Comparison of ENCODE assay signal across 10 mouse cellular contexts in genomic region chr5:128491155-128491554, GRCm38 (mm10). TPM values are rescaled to one million over a fixed set of nuclear protein-coding genes. Genes with fewer than 3 reads are reported as not detected.
DNase-seq lines count a peak whose midpoint lies in the region; ATAC-seq and TF ChIP-seq lines count a peak whose summit lies in the region.
"Had no signal": no experiment of that assay in that cellular context is flagged by ENCODE, and none has a peak within 500 bp of the region (broad histone marks: within the 10 kb centered on the region; RNA-seq: fewer than 3 reads in every experiment).

No protein-coding gene starts in this region.

- no peaks in the 10 kb centered on the region for H3K36me3 ChIP-seq in forebrain, postnatal 0 days (ENCODE audit: insufficient read depth)
- no peaks in the 10 kb centered on the region for H3K36me3 ChIP-seq in forebrain, embryonic 13.5 days (ENCODE audit: poor library complexity, severe bottlenecking)
- H3K36me3 ChIP-seq in liver, postnatal 0 days (replicated peaks; ENCODE audit: insufficient read depth, low read length), result no peaks in the 10 kb centered on the region
- H3K36me3 ChIP-seq in liver, embryonic 11.5 days (ENCODE audit: control insufficient read depth, insufficient read depth, low read length), result no peaks in the 10 kb centered on the region
- no peaks in the 10 kb centered on the region for H3K36me3 ChIP-seq in limb, embryonic 10.5 days

- H3K9me3 ChIP-seq in forebrain, postnatal 0 days (ENCODE audit: low read length), result no peaks in the 10 kb centered on the region
- no peaks in the 10 kb centered on the region for H3K9me3 ChIP-seq in forebrain, embryonic 13.5 days (replicated peaks)
- H3K9me3 ChIP-seq in liver, postnatal 0 days (ENCODE audit: low read length), result peaks cover 6% of the 10 kb centered on the region; the same call in 1 of the 2 replicates
- H3K9me3 ChIP-seq in liver, embryonic 11.5 days (ENCODE audit: control insufficient read depth, low read length), result no peaks in the 10 kb centered on the region
- no peaks in the 10 kb centered on the region for H3K9me3 ChIP-seq in limb, embryonic 10.5 days (replicated peaks)

- intact Hi-C loops in heart, postnatal 10 days (cut with DNase I), result no loop called here

- H3K27ac ChIP-seq in forebrain, postnatal 0 days (ENCODE audit: low read depth, low read length), result no peak overlapping the region
- H3K27ac ChIP-seq in forebrain, embryonic 13.5 days, result no peak overlapping the region
- H3K27ac ChIP-seq in liver, postnatal 0 days (ENCODE audit: low read depth), result no peak overlapping the region
- H3K27ac ChIP-seq in liver, embryonic 11.5 days (ENCODE audit: low read depth, low read length), result no peak overlapping the region
- no peak overlapping the region for H3K27ac ChIP-seq in limb, embryonic 10.5 days

- TF ChIP-seq EP300 in liver, postnatal 0 days (IDR thresholded peaks at IDR 0.05; ENCODE audit: low read depth), result no peak

- 35% methylated on average over 9 of the region's 9 CpGs for whole genome bisulfite sequencing in forebrain, postnatal 0 days
- 31% methylated on average over 9 of the region's 9 CpGs for WGBS in forebrain, embryonic 13.5 days
- WGBS in liver, postnatal 0 days (ENCODE audit: insufficient replicate concordance), result 34% methylated on average over 9 of the region's 9 CpGs
- 26% methylated on average over 9 of the region's 9 CpGs for WGBS in liver, embryonic 11.5 days
- 31% methylated on average over 9 of the region's 9 CpGs for WGBS in limb, embryonic 10.5 days

- no peak overlapping the region for H3K9ac ChIP-seq in forebrain, postnatal 0 days
- H3K9ac ChIP-seq in forebrain, embryonic 13.5 days, result no peak overlapping the region
- no peak overlapping the region for H3K9ac ChIP-seq in liver, postnatal 0 days (replicated peaks)
- H3K9ac ChIP-seq in liver, embryonic 11.5 days (ENCODE audit: low read depth, low read length), result no peak overlapping the region

- peak; percentile 56 for TF ChIP-seq CTCF in forebrain, postnatal 0 days (IDR thresholded peaks at IDR 0.05; ENCODE audit: low read depth)
- peak; percentile 46 for TF ChIP-seq CTCF in liver, postnatal 0 days (IDR thresholded peaks at IDR 0.05; ENCODE audit: low read depth)

- no peak for DNase-seq in forebrain, postnatal 0 days
- DNase-seq in liver, postnatal 0 days, result no peak
- no peak for DNase-seq in liver, embryonic 11.5 days (ENCODE audit: low spot score)
- DNase-seq in R1 (ENCODE audit: low read depth, low spot score), result peak; percentile 75
- DNase-seq in limb, embryonic 10.5 days (ENCODE audit: low spot score), result peak; percentile 57
- DNase-seq in heart, postnatal 10 days, result no peak
- DNase-seq in spleen, postnatal 4 days (ENCODE audit: low spot score in 2 of 2), result no peak
- DNase-seq: gastrocnemius, postnatal 25 days had no signal

- H3K27me3 ChIP-seq in forebrain, postnatal 0 days (ENCODE audit: insufficient read depth, low read length), result no peaks in the 10 kb centered on the region
- no peaks in the 10 kb centered on the region for H3K27me3 ChIP-seq in forebrain, embryonic 13.5 days
- no peaks in the 10 kb centered on the region for H3K27me3 ChIP-seq in liver, postnatal 0 days (ENCODE audit: insufficient read depth, low read length)
- H3K27me3 ChIP-seq in liver, embryonic 11.5 days (replicated peaks; ENCODE audit: control insufficient read depth, insufficient read depth, low read length), result no peaks in the 10 kb centered on the region
- no peaks in the 10 kb centered on the region for H3K27me3 ChIP-seq in limb, embryonic 10.5 days (ENCODE audit: low read depth, poor library complexity, severe bottlenecking)
- H3K27me3 ChIP-seq: CH12.LX had no signal

- H3K4me2 ChIP-seq in forebrain, postnatal 0 days (ENCODE audit: low read depth), result no peak overlapping the region
- no peak overlapping the region for H3K4me2 ChIP-seq in forebrain, embryonic 13.5 days
- H3K4me2 ChIP-seq in liver, postnatal 0 days (ENCODE audit: low read depth, low read length), result no peak overlapping the region
- H3K4me2 ChIP-seq in liver, embryonic 11.5 days, result no peak overlapping the region

- H3K4me3 ChIP-seq in forebrain, postnatal 0 days (ENCODE audit: low read depth, low read length), result no peak overlapping the region
- H3K4me3 ChIP-seq in forebrain, embryonic 13.5 days, result no peak overlapping the region
- H3K4me3 ChIP-seq in liver, postnatal 0 days (ENCODE audit: low read depth, low read length), result no peak overlapping the region
- no peak overlapping the region for H3K4me3 ChIP-seq in liver, embryonic 11.5 days (ENCODE audit: low read depth, low read length)
- no peak overlapping the region for H3K4me3 ChIP-seq in limb, embryonic 10.5 days

- ATAC-seq in forebrain, postnatal 0 days, result no peak
- no peak for ATAC-seq in forebrain, embryonic 13.5 days
- ATAC-seq in liver, postnatal 0 days, result no peak
- no peak for ATAC-seq in liver, embryonic 11.5 days (replicated peaks; ENCODE audit: low FRiP score)

- no peaks in the 10 kb centered on the region for H3K4me1 ChIP-seq in forebrain, postnatal 0 days (ENCODE audit: insufficient read depth)
- H3K4me1 ChIP-seq in forebrain, embryonic 13.5 days, result no peaks in the 10 kb centered on the region
- H3K4me1 ChIP-seq in liver, postnatal 0 days (ENCODE audit: insufficient read depth), result no peaks in the 10 kb centered on the region
- H3K4me1 ChIP-seq in liver, embryonic 11.5 days (replicated peaks; ENCODE audit: control insufficient read depth, insufficient read depth, low read length), result no peaks in the 10 kb centered on the region
- no peaks in the 10 kb centered on the region for H3K4me1 ChIP-seq in limb, embryonic 10.5 days

RNA-seq across cellular contexts. Expression of gene Tmem132d, which starts 58.3 kb away (rescaled TPM):
- 8.8 and 13.0 TPM in 2 replicates for total RNA-seq in forebrain, postnatal 0 days (2014; rRNA removed)
- polyA plus RNA-seq in forebrain, postnatal 0 days (2015; fragmentation: Nextera tagmentation; extraction: Ambion mirVana), result 2.0 and 2.3 TPM in 2 replicates
- polyA plus RNA-seq in forebrain, embryonic 13.5 days (2015; fragmentation: Nextera tagmentation; extraction: Ambion mirVana), result 0.57 TPM in 2 replicates
- polyA plus RNA-seq in liver, postnatal 0 days (2015; fragmentation: Nextera tagmentation; extraction: Ambion mirVana), result not detected in 2 replicates
- polyA plus RNA-seq in liver, embryonic 11.5 days (2014; fragmentation: Nextera tagmentation; extraction: Ambion mirVana), result 0.09 TPM in 1 of 2 replicates, not detected in the other
- polyA plus RNA-seq in limb, embryonic 10.5 days (2016; fragmentation: Nextera tagmentation; extraction: Ambion mirVana), result 0.79 and 1.2 TPM in 2 replicates
- total RNA-seq in heart, postnatal 10 days (2021), result under 1 TPM; 0.05 to 0.07 TPM
- total RNA-seq: CH12.LX had no signal

Comparison
In these comparisons a context has a peak if more than half of its experiments do, and no peak if none do; other contexts are left out.
1. DNase-seq: peak in R1 (single experiment) and limb, embryonic 10.5 days (single experiment); none in forebrain, postnatal 0 days (single experiment), liver, postnatal 0 days (single experiment), liver, embryonic 11.5 days (single experiment), heart, postnatal 10 days (0 of 2) and spleen, postnatal 4 days (0 of 2).